Mouse (Mus musculus) neural tube, embryonic 10.5 days (tissue): ENCODE measurements around the gene Cldn34d.

ENCODE experiments used
- DNase-seq: peaks from one replicate; pipeline ENCODE4 v3.0.0-alpha.2; 2017; ENCODE audit warnings: low spot score; ENCODE audit errors: extremely low spot score

Gene Cldn34d

GRCm38 (mm10) chrX:76602824-76603223, at the start of gene Cldn34d:
TSS of gene Cldn34d (minus strand) at chrX:76602924.
- no peak for DNase-seq

- DNase-seq, result peak; percentile 54
Observed at GRCm38 (mm10) chrX:76598459-76599206, 4.1 kb downstream of the Cldn34d start.
